Mouse (Mus musculus) lung, postnatal 25 days (tissue): Measurements from ENCODE around the gene Gcdh.

ENCODE experiments used
- DNase-seq: peaks from one replicate; pipeline ENCODE4 v3.0.0; 2022; ENCODE audit warnings: low spot score

Gcdh gene

DNA sequence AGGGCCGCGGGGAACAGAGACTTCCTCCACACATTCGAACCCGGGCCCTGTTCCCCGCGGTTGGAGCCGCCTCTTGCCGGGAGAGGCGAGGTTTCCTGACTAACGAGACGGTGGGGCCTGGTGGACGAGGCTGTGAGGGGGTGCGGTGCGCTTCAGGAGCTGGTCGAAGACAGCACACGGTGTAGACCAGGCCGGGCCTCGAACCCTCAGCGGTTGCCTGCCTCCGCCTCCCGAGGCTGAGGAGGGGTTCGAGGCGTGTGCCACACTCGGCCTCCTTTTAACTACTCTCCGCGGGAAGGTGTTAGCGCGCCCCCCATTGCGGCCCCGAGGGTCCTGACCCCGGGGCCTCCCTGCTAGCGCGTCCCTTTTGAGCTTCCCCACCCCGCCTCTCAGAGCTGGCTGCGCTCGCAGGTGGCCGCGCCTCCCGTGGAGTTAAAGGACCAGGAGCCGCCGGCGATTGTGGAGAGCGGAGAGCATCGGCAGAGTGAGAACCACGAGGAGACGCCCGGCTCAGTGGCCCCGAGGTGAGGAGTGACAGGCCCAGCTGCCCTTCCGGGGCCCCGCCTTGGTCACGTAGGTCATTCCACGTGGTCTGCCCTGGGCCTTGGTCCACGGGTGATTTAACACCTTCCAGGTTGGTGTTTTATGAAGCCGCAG is 21.3 kb downstream of the Gcdh start:
- peak; percentile 12 for DNase-seq

DNA sequence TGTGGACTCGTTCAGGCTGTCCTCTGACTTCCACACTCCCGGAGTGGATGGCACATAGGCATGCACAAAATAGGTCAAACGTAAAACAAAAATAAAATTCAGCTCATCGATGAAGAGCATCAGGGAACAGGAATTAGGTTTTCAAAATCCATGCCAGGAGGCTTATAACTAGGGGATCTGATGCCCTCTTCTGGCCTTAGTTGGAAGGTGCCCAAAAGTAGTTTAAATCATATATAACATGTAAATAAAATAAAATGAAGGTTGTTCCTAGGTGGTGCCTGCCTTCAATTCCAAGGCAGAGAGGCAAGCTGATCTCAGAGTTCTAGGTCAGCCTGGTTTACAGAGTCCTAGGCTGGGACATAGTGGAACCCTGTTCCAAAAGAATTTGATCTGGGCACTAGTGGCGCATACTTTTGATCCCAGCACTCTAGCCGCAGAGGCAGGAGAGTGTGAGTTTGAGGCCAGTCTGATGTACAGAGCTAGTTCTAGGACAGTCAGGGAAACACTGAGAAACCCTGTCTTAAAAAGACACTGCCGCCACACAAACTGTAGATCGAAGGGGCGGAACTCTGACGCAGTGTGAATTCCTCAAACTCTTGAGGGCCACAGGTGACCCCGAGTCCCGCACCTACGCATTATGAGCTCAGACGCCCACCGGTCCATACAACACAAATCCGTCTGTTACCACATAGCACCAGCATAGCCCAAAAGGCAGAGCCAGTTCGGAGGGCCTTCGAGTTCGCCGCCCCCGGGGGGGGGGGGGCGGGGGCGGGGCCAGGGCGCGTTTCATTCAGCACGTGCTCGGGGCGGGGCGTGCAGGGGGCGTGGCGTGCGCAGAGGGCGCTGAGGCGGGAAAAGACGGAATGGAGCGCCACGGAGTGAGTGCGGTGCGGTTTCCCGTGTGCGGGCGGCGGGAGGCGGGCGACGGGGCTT is 22.1 kb downstream of the Gcdh start, which contains the start of gene Syce2:
Syce2 (plus strand) TSS at position 736 of the 933 bp plus-strand sequence.
- peak; percentile 81 for DNase-seq

- DNase-seq = peak; percentile 94
Observed at GRCm38 (mm10) chr8:84856864-84857441, 36.8 kb downstream of the Gcdh start, which contains the start of gene Farsa. Farsa (plus strand) TSS chr8:84856989.

GRCm38 (mm10) chr8:84856434-84856833 is 37.3 kb downstream of the Gcdh start:
- DNase-seq = no peak

GRCm38 (mm10) chr8:84847684-84848435 is 45.9 kb downstream of the Gcdh start:
- DNase-seq = peak; percentile 18

GRCm38 (mm10) chr8:84846722-84847572 is 46.8 kb downstream of the Gcdh start, which contains the start of gene Calr:
Calr (minus strand) TSS chr8:84846934.
- peak; percentile 100 for DNase-seq

DNA sequence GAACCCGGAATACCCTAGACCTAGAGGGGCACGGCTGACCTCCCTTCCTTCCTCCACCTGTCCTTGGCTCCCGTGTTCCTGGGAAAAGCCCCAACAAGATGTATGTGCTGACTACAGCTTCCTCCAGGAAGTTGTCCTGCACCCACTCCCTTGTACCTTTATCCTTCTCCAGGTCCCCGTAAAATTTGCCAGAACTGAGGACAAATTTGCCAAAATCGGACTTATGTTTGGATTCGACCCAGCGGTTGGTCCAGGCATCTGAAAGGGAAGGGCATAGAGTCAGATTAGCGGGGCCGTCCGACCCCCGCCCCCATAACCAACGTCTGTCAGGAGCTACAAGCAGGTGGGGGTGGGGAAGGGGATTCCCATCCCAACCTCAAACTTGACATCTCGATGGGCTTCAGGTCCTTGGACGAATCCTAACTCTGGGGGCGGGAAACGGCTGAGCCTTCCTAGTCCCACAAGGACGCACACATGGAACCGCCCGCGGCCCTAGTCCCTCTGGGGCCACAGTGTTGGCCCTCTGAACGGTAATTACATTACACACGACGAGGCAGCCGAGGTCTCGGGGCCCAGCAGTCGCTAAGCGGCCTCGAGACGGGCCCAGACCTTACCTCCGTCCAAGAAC is 47.5 kb downstream of the Gcdh start:
- DNase-seq = no peak

DNA sequence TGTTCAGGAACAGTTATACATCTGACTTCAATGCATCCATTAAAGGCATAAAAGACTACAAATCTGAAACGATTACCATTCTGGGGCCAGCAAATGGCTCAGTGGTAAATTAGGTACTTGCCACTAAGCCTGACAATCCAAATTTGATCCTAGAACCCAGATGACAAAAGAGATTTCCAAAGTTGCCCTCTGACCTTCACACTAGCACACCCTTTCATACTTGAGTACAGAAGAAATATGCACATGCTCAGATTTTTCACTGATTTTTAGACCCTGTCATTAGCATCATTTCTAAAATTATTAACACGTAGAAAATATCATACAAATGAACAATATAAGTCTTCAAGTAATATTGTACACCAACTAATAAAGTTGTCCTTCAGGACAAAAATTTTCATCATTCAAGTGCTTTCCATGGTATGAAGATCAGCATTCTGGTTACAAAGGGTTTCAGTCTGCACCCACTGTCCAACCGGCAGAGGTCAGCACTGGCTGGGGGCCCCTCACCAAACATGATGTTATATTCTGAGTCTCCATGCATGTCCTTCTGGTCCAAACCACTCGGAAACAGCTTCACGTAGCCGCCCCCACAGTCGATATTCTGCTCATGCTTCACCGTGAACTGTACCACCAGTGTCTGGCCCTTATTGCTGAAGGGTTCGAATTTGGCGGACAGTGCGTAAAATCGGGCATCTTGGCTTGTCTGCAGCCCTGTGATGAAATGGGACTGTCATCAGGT is 48.2 kb downstream of the Gcdh start:
- DNase-seq = peak; percentile 41

DNA sequence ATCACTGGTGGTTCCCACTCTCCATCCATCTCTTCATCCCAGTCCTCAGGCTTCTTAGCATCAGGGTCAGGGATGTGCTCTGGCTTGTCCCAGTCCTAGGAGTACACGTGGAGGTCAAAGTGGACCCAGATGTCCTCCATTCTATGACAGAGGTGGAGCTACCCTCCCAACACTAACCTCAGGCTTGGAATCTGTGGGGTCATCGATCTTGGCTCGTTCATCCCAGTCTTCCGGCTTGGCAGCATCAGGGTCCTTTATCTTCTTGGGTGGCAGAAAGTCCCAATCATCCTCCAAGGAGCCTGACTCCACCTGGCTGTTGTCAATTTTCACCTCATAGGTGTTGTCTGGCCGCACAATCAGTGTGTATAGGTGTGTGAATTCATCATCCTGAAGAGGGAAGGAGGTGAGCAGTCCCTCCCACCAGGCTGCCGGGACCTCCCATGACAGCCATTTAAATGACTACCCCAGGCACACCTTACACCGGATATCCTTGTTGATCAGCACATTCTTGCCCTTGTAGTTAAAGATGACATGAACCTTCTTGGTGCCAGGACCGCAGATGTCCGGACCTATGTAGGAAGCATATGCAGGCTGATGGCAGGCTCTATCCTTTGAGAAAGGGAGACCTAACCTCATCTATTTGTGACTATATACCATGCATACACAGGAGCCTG is 49.2 kb downstream of the Gcdh start:
- DNase-seq = no peak

DNA sequence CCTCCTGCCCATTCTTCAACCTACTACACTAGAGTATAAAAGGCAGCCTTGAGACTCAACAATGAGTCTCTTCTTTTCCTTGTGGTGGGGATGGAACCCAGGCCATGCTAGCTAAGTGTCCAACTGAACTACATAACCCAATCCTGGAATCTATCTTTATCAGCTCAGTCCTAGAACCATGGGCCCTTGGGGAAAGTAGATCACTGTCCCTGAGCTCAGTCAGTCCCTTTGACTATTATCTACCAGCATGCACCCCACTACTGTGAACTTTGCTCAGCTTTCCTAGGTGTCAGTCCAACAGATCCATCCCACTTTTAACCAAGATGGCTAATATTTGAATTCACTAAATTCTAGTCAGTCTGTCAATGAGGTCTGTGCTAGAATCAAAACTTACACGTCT is 52.2 kb downstream of the Gcdh start:
- DNase-seq = no peak

DNA sequence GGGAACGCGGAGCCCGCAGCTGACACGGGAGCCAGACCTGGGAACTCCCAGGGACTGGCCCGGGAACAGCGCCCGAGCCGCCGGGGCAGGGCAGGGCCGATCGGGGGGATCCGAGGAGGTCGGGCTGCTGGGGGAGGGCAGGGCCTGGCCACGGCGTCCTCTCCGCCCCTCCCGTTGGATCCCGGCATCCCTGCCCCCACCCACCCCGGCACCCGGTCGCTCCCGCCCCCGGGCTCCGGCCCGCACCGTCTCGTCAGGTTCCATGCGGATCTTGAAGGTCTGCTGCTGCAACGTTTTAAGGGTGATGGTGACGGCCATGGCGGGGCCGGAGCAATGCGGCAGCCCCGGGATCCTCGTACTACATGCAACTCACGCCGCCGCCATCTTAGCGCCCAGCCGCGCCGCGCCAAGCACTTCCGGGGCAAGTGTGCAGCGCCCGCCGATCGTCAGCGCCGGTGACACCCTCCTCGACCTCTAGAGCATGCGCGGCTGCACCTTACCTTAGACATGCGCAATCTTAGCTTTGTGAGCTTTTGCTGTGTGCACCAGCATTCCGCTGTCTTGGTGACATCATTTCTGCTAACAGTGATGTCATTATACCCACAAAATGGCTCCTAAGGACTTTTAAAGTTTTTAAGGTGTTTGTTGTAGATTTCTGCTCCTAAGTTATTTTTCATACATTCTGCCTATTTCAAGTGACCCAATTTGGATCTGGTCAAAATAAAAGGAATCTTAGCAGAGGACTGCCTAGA is 53.3 kb downstream of the Gcdh start, which contains the start of gene Rad23a:
Rad23a (minus strand) TSS at position 418 of the 752 bp plus-strand sequence.
- DNase-seq = peak; percentile 93

- no peak for DNase-seq
Observed at GRCm38 (mm10) chr8:84839875-84840247, 53.9 kb downstream of the Gcdh start.

DNA sequence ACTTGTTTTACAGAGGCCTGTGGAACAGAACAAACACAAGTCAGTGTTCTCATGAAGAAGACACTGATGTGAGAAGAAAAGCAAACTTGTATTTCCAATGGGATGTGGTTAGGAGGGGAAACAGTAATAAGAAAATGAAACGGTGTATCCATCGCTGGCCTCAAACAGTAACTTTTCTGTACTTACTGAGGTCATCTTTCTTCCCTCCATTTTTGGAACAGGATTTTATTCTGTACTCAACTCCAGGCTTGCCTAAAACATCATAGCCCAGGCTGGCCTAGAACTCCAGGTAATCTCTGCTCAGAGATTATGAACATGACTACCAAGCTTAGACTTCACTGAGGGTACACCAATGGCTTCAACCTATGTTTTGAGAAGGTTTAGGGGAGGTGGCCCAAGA is 54.3 kb downstream of the Gcdh start:
- DNase-seq = no peak

DNA sequence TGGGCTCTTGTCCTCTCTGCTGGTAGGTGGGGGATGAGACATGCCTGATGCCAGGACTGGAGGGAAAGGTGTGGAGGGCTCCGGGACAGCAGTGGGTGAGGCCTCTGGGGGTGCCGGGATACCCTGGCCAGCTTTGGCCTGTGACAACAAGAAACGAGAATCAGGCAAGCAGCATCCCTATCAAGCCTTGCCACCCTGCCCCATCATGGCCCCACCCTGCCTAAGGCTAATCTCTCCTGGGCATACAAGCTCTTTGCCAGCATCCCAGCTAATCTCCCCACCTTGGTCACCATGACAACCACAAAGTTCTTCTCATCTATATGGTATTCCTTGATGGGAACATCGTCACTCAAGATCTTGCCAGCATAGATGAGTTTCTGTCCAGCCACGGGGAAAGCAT is 55.2 kb downstream of the Gcdh start:
- DNase-seq = no peak

DNA sequence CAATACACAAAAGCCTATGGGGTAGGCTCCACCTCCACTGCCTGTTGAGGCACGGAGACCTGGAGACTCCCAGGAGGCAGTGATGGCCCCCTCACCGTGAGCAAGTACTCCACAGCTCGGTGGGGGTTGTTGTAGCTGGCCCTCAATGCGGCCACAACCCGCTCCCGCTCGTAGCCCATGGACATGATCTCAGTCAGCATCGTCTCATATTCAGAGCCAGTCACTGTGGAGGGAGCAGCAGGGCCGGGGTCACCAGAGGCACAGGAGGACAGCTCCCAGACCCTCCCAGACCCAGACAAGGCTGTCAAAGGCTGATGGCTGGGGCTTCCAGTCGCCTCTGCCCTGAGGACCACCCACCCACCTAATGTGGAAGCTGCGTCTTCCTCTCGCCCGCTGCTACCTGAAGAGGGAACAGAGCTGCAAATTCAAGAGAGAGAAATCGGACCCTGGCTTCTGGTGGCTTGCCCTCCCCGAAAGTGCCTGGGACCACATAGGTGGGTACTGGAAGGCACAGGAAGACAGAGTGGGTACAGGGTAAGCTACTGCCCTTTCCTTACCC is 55.7 kb downstream of the Gcdh start:
- no peak for DNase-seq

GRCm38 (mm10) chr8:84837149-84837911 is 56.4 kb downstream of the Gcdh start:
- DNase-seq = no peak
